Mouse (Mus musculus) hindbrain, postnatal 0 days (tissue): ENCODE data around the gene Samm50. TPM values are rescaled to one million over a fixed set of nuclear protein-coding genes. Genes with fewer than 3 reads are reported as not detected.

ENCODE experiments used
- ATAC-seq: fragments of 200-750 bp; cut with Nextera tagmentation; 2 replicates; pipeline ENCODE4 v1.8.0; 2017; ENCODE audit warnings: mild to moderate bottlenecking, moderate TSS enrichment, moderate library complexity
- DNase-seq: peaks from one replicate; pipeline ENCODE4 v3.0.0-alpha.2; 2015; ENCODE audit warnings: low spot score
- H3K27ac ChIP-seq: fragments of 300-500 bp; sonication (generic); 2 replicates; pipeline ENCODE4 v1.5.1; 2014; ENCODE audit warnings: mild to moderate bottlenecking
- H3K27me3 ChIP-seq: fragments of 300-500 bp; sonication (generic); 2 replicates; pipeline ENCODE4 v1.6.1; 2014; ENCODE audit warnings: low read length, mixed read lengths; ENCODE audit not compliant: insufficient read depth
- H3K36me3 ChIP-seq: fragments of 300-500 bp; sonication (generic); 2 replicates; pipeline ENCODE4 v1.6.1; 2014; ENCODE audit warnings: low read length, mixed read lengths; ENCODE audit not compliant: insufficient read depth
- H3K4me1 ChIP-seq: fragments of 300-500 bp; sonication (generic); 2 replicates; pipeline ENCODE4 v1.6.1; 2014; ENCODE audit warnings: antibody characterized with exemption, low read length, mixed read lengths; ENCODE audit not compliant: insufficient read depth
- H3K4me2 ChIP-seq: fragments of 300-500 bp; sonication (generic); 2 replicates; pipeline ENCODE4 v1.6.1; 2014; ENCODE audit warnings: low read depth, mild to moderate bottlenecking, low read length, moderate library complexity, mixed read lengths
- H3K4me3 ChIP-seq: fragments of 300-500 bp; sonication (generic); 2 replicates; pipeline ENCODE4 v1.5.1; 2014; ENCODE audit warnings: low read length
- H3K9ac ChIP-seq: fragments of 300-500 bp; sonication (generic); replicated peaks from 2 replicates; pipeline ENCODE4 v1.6.1; 2014; ENCODE audit warnings: mild to moderate bottlenecking, low read length, moderate library complexity, mixed read lengths
- H3K9me3 ChIP-seq: fragments of 300-500 bp; sonication (generic); 2 replicates; pipeline ENCODE4 v1.6.1; 2016; ENCODE audit warnings: low read length, mixed read lengths
- CTCF ChIP-seq: IDR thresholded peaks from 2 replicates; pipeline ENCODE4 v1.5.1; 2016; ENCODE audit warnings: antibody characterized with exemption, control low read depth, low read depth
- WGBS: fragments of 180-500 bp; shearing (Covaris S2); extraction: QIAGEN DNeasy Blood & Tissue Kit; methylation state at CpG from one replicate; pipeline ENCODE4 v1.1.7; 2014; 5-methylcytosine and 5-hydroxymethylcytosine counted together
- polyA plus RNA-seq: library from polyadenylated mRNA; unstranded; fragments of >200 nt; fragmentation: Nextera tagmentation; extraction: Ambion mirVana; gene quantifications from 2 replicates; pipeline ENCODE4 v1.2.1, GENCODE M21; 2015
- total RNA-seq: library from RNA; depleted of rRNA; stranded (reverse); fragments of >200 nt; gene quantifications from 2 replicates; pipeline ENCODE4 v1.2.3, GENCODE M21; 2014

The Samm50 gene
- total and polyA plus RNA-seq, 2 experiments from 2014 or later = 28.0 to 92.3 TPM

GRCm38 (mm10) chr15:84254387-84254786, 62.3 kb downstream of the Samm50 start:
- Histone ChIP-seq H3K27ac (no peak overlapping the region), H3K4me1 (peaks cover 20% of the 10 kb centered on the region), H3K27me3 (no peaks in the 10 kb centered on the region), H3K9ac (no peak overlapping the region), H3K36me3 (no peaks in the 10 kb centered on the region), H3K4me2 (no peak overlapping the region), H3K4me3 (no peak overlapping the region), H3K9me3 (no peaks in the 10 kb centered on the region)
- DNase-seq (no peak), ATAC-seq (no peak)
- TF ChIP-seq CTCF = no peak
- WGBS = 52% methylated on average over 8 of the region's 8 CpGs

GRCm38 (mm10) chr15:84256254-84256850, 64.3 kb downstream of the Samm50 start:
- no peak for ATAC-seq
- DNase-seq = peak; percentile 31
- H3K4me1 ChIP-seq = peaks cover 14% of the 10 kb centered on the region
- H3K4me3 ChIP-seq = no peak overlapping the region
- WGBS = 52% methylated on average over 12 of the region's 12 CpGs
- no peak overlapping the region for H3K9ac ChIP-seq
- no peak overlapping the region for H3K27ac ChIP-seq
- no peaks in the 10 kb centered on the region for H3K9me3 ChIP-seq
- H3K27me3 ChIP-seq = no peaks in the 10 kb centered on the region
- no peak overlapping the region for H3K4me2 ChIP-seq
- H3K36me3 ChIP-seq = no peaks in the 10 kb centered on the region
- no peak for TF ChIP-seq CTCF

DNA sequence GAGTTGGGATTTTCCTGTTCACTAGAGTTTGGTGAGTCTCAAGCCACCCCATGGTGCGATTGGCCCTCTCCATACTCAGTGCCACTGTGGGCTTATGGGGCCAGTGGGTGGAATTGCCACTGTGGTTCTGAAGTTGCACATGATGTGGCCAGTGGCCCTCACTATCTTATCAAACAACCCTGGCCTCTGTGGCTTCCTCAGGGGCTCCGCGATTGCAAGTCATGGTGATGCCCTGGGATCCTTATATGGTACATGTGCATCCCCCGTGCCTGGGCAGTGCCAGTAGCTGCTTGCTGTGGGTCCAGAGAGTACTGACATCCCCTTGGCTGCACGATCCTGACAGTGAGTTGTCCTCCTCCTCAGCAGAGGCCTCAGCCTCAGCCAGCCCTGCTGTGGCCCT, 64.8 kb downstream of the Samm50 start:
- Histone ChIP-seq H3K9ac (no peak overlapping the region), H3K27ac (no peak overlapping the region), H3K27me3 (no peaks in the 10 kb centered on the region), H3K4me3 (no peak overlapping the region), H3K36me3 (no peaks in the 10 kb centered on the region), H3K9me3 (no peaks in the 10 kb centered on the region), H3K4me1 (peaks cover 11% of the 10 kb centered on the region), H3K4me2 (no peak overlapping the region)
- DNase-seq (no peak), ATAC-seq (no peak)
- TF ChIP-seq CTCF = no peak
- WGBS = 85% methylated on average over 5 of the region's 5 CpGs

- no peaks in the 10 kb centered on the region for H3K9me3 ChIP-seq
- 59% methylated on average over 9 of the region's 9 CpGs for WGBS
- H3K9ac ChIP-seq = no peak overlapping the region
- no peak for TF ChIP-seq CTCF
- H3K4me3 ChIP-seq = no peak overlapping the region
- H3K27me3 ChIP-seq = no peaks in the 10 kb centered on the region
- H3K27ac ChIP-seq = no peak overlapping the region
- no peak overlapping the region for H3K4me2 ChIP-seq
- no peak for ATAC-seq
- H3K4me1 ChIP-seq = peaks cover 11% of the 10 kb centered on the region
- no peak for DNase-seq
- H3K36me3 ChIP-seq = no peaks in the 10 kb centered on the region
Observed at GRCm38 (mm10) chr15:84258602-84259355, 66.7 kb downstream of the Samm50 start.

DNA sequence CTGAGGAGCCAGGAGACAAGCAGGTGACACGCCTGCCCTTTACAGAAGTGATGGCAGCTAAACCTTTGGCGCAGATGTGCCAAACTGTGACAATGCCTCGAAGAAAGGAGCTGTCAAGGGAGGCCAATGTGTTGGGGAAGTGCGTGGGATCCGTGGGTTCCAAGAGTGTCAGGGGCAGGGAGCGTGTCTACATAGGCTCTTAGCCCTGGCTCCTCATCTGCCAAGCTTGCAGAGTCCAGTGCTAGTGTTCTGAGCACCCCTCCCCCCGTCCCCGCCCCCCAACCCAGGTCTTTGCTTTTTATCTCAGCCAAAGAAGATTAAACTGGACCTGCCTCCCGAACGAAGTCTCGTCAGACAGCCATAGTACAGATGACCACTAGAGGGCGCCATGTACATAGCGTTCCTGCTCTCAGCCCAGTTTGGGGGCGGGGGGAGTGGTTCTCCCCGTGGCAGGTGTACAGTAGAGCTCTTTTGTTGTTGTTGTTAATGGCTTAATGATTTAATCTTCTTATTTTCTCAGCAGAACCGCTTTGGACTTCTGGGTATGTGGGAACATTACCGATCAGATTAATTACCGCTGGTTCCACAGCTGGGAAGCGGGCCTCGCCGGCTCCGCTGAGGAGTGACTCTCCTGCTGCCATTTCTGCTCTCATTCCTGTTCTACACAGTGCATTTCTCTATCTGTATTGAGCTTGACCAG, 68.2 kb downstream of the Samm50 start:
- peak; percentile 67 for ATAC-seq
- Histone ChIP-seq H3K4me1 (peaks cover 11% of the 10 kb centered on the region), H3K27me3 (no peaks in the 10 kb centered on the region), H3K9me3 (no peaks in the 10 kb centered on the region), H3K9ac (no peak overlapping the region), H3K36me3 (no peaks in the 10 kb centered on the region), H3K27ac (peak overlapping the region; percentile 33; the same call in 1 of the 2 replicates), H3K4me2 (peak overlapping the region; percentile 11), H3K4me3 (no peak overlapping the region)
- 17% methylated on average over 22 of the region's 22 CpGs for WGBS
- peak; percentile 96 for DNase-seq
- TF ChIP-seq CTCF = peak; percentile 94

GRCm38 (mm10) chr15:84262630-84263029, 70.6 kb downstream of the Samm50 start:
- no peak for ATAC-seq
- Histone ChIP-seq H3K27ac (no peak overlapping the region), H3K4me1 (no peaks in the 10 kb centered on the region), H3K4me2 (no peak overlapping the region), H3K27me3 (no peaks in the 10 kb centered on the region; the same call in 1 of the 2 replicates), H3K9ac (no peak overlapping the region), H3K9me3 (no peaks in the 10 kb centered on the region), H3K36me3 (no peaks in the 10 kb centered on the region), H3K4me3 (no peak overlapping the region)
- 82% methylated on average over 6 of the region's 6 CpGs for WGBS
- no peak for TF ChIP-seq CTCF
- no peak for DNase-seq
